Mouse (Mus musculus) midbrain, embryonic 13.5 days (tissue): ENCODE data around the gene Ppp1r14b. TPM values are rescaled to one million over a fixed set of nuclear protein-coding genes. Genes with fewer than 3 reads are reported as not detected.

Source experiments
- ATAC-seq: fragments of 200-750 bp; cut with Nextera tagmentation; 2 replicates; pipeline ENCODE4 v1.8.0; 2017; ENCODE audit warnings: mild to moderate bottlenecking, moderate TSS enrichment, moderate library complexity
- H3K27ac ChIP-seq: fragments of 300-500 bp; sonication (generic); 2 replicates; pipeline ENCODE4 v1.5.1; 2015; ENCODE audit warnings: inconsistent platforms, mild to moderate bottlenecking, moderate library complexity
- H3K27me3 ChIP-seq: fragments of 300-500 bp; sonication (generic); 2 replicates; pipeline ENCODE4 v1.6.1; 2015; ENCODE audit warnings: mild to moderate bottlenecking, inconsistent platforms
- H3K36me3 ChIP-seq: fragments of 300-500 bp; sonication (generic); 2 replicates; pipeline ENCODE4 v1.6.1; 2015; ENCODE audit warnings: mild to moderate bottlenecking, inconsistent platforms
- H3K4me1 ChIP-seq: fragments of 300-500 bp; sonication (generic); replicated peaks from 2 replicates; pipeline ENCODE4 v1.6.1; 2015; ENCODE audit warnings: inconsistent platforms
- H3K4me2 ChIP-seq: fragments of 300-500 bp; sonication (generic); replicated peaks from 2 replicates; pipeline ENCODE4 v1.6.1; 2015; ENCODE audit warnings: moderate library complexity, mild to moderate bottlenecking, inconsistent platforms
- H3K4me3 ChIP-seq: fragments of 300-500 bp; sonication (generic); replicated peaks from 2 replicates; pipeline ENCODE4 v1.5.1; 2015; ENCODE audit warnings: mild to moderate bottlenecking, inconsistent platforms
- H3K9ac ChIP-seq: fragments of 300-500 bp; sonication (generic); replicated peaks from 2 replicates; pipeline ENCODE4 v1.6.1; 2015; ENCODE audit warnings: mild to moderate bottlenecking, inconsistent platforms
- H3K9me3 ChIP-seq: fragments of 300-500 bp; sonication (generic); 2 replicates; pipeline ENCODE4 v1.6.1; 2016; ENCODE audit warnings: mild to moderate bottlenecking, inconsistent platforms
- WGBS: fragments of 180-500 bp; shearing (Covaris S2); methylation state at CpG from one replicate; pipeline ENCODE4 v1.1.7; 2015; 5-methylcytosine and 5-hydroxymethylcytosine counted together
- polyA plus RNA-seq: library from polyadenylated mRNA; unstranded; fragments of >200 nt; fragmentation: Nextera tagmentation; extraction: Ambion mirVana; gene quantifications from 2 replicates; pipeline ENCODE4 v1.2.1, GENCODE M21; 2015

Gene Ppp1r14b
- polyA plus RNA-seq, 1 experiment from 2014 or later, result 151 TPM

DNA sequence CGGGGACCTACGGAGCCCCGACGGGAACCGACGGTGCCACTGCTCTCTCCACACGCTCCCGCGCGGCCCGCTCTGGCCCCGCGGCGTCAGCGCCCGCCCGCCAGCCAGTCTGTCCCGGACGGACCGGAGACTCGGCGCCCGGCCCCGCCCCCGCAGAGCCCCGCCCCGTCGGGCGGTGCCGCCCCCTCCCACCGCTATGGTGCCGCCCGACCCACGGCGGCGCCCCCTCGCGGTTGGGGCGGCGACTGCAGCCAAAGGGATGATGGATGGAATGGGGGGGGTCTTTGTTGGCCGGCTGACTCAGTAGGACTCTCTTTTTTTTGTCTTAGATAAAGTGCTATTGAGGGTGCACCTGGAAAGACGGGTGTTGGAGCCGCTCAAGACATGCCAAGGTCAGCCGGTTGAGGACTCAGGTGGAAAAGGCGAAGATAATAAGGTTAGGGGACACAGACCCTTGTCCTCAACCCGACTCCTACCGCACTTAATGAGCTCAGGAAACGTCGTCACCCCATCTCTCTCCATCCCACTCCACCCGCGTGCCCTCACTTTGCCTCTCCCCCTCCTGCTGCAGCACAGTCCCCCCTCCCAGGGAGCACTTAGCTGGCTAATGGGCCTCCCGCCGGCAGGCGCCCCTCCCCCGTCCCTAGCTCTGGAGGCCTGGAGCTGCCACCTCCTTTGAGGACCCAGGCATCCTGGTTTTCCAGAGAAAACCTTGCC lies 4.9 kb upstream of the Ppp1r14b start:
- Histone ChIP-seq H3K4me2 (peak overlapping the region; percentile 49), H3K36me3 (no peaks in the 10 kb centered on the region), H3K9ac (peak overlapping the region; percentile 57), H3K9me3 (no peaks in the 10 kb centered on the region), H3K27ac (no peak overlapping the region), H3K27me3 (peaks cover 40% of the 10 kb centered on the region), H3K4me1 (peaks cover 21% of the 10 kb centered on the region), H3K4me3 (peak overlapping the region; percentile 38)
- 2% methylated on average over 52 of the region's 55 CpGs for WGBS
- peak; percentile 21; the same call in 1 of the 2 replicates for ATAC-seq

DNA sequence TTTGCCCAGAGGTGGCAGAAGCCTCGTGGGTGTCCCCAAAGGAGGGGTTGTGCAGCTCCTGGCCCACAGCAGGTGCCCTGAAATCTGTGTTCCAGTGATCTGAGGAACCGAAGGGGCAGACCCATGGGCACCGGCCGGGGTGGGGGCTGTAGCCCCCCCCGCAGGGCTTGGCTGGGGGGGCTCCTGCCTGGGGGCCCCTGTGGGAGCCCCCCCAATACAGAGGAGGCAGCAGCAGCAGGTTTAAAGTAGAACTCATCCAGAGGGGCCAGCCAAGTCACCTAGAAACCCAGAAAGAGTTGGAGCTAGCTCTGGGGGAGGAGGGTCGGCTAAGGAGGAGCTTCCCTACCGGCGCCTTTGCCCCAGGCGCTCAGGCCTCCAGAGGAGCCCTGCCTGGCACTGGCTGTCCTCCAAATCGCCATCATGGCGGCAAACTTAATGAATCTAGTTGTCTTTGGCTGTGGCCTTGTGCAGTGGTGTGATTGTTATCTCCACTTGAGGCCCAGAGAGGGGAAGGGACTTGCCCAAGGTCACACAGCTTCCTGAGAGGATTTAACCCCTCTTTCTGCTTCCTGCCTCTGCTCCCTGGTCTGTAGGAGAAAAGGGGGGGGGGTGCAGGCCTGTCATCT lies 4.2 kb upstream of the Ppp1r14b start:
- Histone ChIP-seq H3K4me1 (peaks cover 21% of the 10 kb centered on the region), H3K9ac (0 out of 2 replicates have a peak overlapping the region, but pooled peaks have one; percentile 57), H3K36me3 (no peaks in the 10 kb centered on the region), H3K9me3 (no peaks in the 10 kb centered on the region), H3K27me3 (peaks cover 40% of the 10 kb centered on the region), H3K4me2 (peak overlapping the region; percentile 49), H3K4me3 (no peak overlapping the region), H3K27ac (no peak overlapping the region)
- no peak for ATAC-seq
- 13% methylated on average over 11 of the region's 11 CpGs for WGBS

DNA sequence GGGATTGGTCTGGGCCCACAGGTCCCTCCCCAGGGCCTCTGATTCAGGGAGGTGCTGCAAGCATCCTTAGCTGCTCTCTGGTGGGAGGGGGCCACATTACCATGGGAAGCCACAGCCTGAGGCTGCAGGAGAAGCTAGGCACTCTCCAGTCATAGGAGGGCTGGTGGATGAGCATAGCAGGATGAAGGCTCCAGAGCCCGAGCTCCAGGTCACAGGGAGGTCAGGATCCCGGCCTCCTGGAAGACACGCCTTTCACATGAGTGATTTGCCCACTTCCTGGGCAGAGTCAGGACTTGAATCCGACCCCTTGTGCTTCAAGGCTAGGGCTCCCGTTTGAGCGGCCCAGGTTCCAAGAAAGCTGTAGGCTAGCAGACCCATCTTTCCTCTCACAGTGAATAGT lies 3.1 kb upstream of the Ppp1r14b start:
- H3K27me3 ChIP-seq, result peaks cover 40% of the 10 kb centered on the region
- H3K9me3 ChIP-seq, result no peaks in the 10 kb centered on the region
- WGBS, result 59% methylated on average over 6 of the region's 6 CpGs
- 0 out of 2 replicates have a peak overlapping the region, but pooled peaks have one; percentile 14 for H3K9ac ChIP-seq
- H3K4me1 ChIP-seq, result peaks cover 29% of the 10 kb centered on the region
- no peak overlapping the region for H3K4me2 ChIP-seq
- no peak overlapping the region for H3K27ac ChIP-seq
- peaks cover 2% of the 10 kb centered on the region for H3K36me3 ChIP-seq
- H3K4me3 ChIP-seq, result no peak overlapping the region
- ATAC-seq, result no peak

DNA sequence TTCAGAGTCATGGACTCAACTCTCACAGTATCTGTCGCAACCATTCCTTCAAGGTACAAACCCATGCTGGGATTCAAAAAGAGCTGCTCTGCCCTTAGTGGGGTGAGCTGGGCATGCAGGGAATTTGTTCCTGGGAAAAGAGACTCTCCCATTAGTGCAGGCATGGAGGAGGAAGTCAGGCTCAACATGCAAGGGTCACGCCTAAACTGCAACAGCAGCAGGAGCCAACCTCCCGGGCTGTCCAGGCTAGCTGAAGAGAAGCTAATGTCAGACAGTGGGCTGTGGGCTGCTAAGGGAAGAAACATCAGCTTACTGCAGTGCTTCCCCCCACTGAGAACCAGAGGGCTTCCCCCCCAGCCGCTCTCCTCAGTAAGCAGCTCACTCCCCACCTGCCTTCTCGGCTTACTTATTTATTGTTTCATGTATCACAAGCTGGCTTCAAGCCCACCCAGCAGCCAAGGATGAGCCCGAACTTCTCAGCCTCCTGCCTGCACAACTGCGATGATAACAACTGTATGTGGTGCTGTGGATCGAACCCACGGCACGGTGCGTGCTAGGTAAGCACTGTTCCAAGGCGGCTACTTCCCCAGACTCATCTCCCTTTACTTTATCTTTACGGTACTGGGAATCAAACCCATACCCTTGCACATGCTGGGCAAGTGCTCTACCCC lies 2.4 kb upstream of the Ppp1r14b start:
- Histone ChIP-seq H3K4me2 (no peak overlapping the region), H3K27me3 (peaks cover 40% of the 10 kb centered on the region), H3K36me3 (peaks cover 9% of the 10 kb centered on the region), H3K9ac (no peak overlapping the region), H3K9me3 (no peaks in the 10 kb centered on the region), H3K27ac (no peak overlapping the region), H3K4me3 (no peak overlapping the region), H3K4me1 (peaks cover 37% of the 10 kb centered on the region)
- ATAC-seq, result no peak
- WGBS, result 82% methylated on average over 13 of the region's 13 CpGs

DNA sequence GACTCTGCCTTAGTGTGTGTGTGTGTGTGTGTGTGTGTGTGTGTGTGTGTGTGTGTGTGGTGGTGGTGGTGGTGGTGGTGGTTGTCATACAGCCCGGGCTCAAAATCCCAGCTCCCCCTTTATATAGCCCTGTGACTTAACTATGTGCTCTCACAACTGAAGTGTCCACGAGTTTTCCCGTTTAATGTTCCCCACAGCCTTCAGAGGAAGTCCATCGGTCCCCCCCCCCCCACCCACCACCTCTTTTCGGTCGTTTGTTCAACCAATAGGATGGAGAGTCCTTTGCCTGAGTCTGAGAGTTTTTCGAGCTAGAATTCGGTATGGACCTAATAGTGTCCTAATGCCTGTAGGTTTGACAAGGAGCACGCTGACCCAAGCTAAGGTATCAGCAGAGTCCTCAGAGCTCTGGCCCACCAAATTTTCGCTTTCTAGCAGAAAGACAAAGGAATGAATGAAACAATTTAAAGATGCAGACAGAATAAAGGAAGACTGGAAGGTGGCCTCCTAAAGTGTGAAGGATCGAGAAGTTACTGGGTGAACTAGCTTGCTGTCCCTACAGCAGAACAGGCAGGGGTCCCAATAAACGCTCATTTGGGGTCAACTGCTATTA lies 1.1 kb upstream of the Ppp1r14b start:
- Histone ChIP-seq H3K36me3 (peaks cover 22% of the 10 kb centered on the region), H3K27ac (0 out of 2 replicates have a peak overlapping the region, but pooled peaks have one; percentile 96), H3K4me1 (peaks cover 50% of the 10 kb centered on the region), H3K9ac (peak overlapping the region; percentile 88), H3K9me3 (no peaks in the 10 kb centered on the region), H3K27me3 (peaks cover 30% of the 10 kb centered on the region), H3K4me2 (peak overlapping the region; percentile 87), H3K4me3 (peak overlapping the region; percentile 82)
- no peak for ATAC-seq
- 35% methylated on average over 12 of the region's 12 CpGs for WGBS

DNA sequence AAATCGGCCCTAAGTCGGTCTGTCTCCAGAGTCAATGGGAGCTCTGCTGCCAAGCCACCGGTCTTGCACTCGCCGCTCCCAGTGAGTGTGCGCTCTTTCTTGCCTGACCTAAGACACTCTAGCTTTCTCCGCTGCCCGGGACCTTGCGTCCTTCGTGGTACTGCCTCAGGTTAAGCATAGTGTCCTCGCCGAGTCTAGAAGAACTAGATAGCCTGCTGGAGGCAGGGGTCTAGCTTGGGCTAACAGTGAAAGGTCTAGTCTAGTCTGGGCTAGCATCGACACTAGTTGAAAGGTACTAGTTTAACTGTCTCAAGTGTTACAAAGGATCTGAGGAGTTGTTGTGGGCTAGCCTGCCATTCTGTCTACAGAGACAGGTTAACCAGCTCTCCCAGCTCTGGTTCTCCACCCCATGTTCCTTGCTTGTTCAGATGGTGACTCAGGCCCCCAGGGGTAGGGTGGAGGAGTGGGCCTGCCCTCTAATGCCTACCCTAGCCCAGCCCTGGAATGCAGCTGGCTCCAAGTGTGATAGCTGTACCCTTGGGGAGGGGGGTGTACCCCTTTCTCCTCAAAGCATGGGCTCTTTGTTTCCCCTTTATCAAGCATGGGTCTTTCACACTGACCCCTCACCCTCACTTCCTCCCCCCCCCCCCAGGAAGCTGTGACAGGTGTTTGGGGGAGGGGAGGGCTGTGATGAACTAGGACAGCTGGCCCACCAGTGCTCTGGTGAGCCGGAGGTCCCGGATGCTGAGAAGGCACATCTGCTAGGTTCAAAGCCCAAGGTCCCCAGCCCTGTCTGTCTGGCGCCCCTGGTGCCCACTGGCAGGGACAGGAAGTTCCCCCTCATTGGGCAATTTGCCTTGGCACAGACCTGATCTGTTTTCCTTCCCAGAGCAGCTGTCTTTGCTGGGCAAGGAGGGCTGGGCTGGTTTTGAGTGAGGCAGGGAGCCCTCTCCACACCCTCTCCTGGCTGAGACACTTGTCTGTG lies 1.1 kb downstream of the Ppp1r14b start, which contains the start of gene Plcb3:
Gene Plcb3 (minus strand): TSS at position 934 of the 985 bp plus-strand sequence.
- Histone ChIP-seq H3K27me3 (peaks cover 9% of the 10 kb centered on the region), H3K4me1 (peaks cover 47% of the 10 kb centered on the region), H3K36me3 (peaks cover 22% of the 10 kb centered on the region), H3K4me2 (peak within 1 kb of the TSS; percentile 87), H3K27ac (peak within 1 kb of the TSS; percentile 96), H3K9ac (peak within 1 kb of the TSS; percentile 88), H3K9me3 (no peaks in the 10 kb centered on the region), H3K4me3 (peak within 1 kb of the TSS; percentile 82)
- ATAC-seq, result peak; percentile 1; the same call in 1 of the 2 replicates
- under 1% methylated on average over 16 of the region's 16 CpGs for WGBS

DNA sequence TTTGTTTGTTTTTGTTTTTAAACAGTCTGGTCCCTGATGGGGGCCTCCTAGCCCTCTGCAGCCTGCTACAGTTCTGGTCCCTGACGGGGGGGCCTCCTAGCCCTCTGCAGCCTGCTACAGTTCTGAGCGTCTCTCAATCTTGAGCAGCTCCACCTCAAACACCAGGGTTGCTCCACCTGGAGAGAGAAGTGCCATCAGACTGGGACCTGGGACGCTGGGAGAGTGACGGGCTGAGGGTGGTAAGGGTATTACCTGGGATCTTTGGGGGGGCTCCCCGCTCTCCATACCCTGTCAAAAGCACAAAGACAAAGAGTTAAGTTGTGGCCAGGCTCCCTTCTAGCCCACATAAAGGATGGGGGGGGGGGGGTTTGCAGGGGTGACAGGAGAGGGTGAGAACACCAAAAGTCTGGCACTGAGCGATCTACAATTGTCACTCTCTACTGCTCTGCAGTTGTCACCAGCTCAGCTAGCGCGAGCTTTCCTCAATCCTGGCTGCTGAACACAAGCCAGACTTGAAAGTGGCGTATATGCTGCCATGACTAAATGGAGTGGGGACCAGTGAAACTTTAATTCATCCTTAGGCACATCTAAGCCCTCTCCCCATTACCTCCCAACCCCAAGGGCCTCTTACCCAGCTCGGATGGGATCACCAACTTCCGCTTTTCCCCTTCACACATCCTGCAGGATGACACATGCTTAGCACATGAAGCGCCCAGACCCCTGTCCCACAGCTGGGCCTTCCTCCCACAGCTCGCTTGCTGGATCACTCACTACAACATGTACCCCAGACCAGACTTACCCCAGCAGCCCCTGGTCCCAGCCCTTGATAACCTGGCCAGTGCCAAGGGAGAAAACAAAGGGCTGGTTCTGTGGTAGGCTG lies 3.2 kb downstream of the Ppp1r14b start:
- peak overlapping the region; percentile 79 for H3K9ac ChIP-seq
- H3K27me3 ChIP-seq, result no peaks in the 10 kb centered on the region
- H3K4me3 ChIP-seq, result peak overlapping the region; percentile 65
- WGBS, result 86% methylated on average over 13 of the region's 13 CpGs
- ATAC-seq, result no peak
- peaks cover 30% of the 10 kb centered on the region for H3K36me3 ChIP-seq
- H3K4me1 ChIP-seq, result peaks cover 53% of the 10 kb centered on the region
- H3K4me2 ChIP-seq, result peak overlapping the region; percentile 87
- H3K27ac ChIP-seq, result peak overlapping the region; percentile 97
- H3K9me3 ChIP-seq, result no peaks in the 10 kb centered on the region

DNA sequence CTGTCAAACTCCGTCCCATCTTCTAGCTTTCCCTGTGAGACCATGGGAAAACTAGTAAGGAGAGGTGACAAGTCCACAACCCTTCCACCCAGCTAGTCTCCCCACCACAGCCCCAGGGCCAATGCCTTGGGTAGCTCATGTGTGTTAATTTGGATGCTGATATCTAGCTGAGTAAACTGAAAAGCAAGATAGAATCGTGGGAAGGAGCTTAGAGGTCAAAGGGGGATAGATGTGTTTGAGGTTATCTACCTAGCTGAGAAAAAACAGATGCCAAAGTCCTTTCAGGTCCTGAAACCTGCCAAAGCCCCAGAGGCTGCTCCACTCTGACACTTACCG lies 3.8 kb downstream of the Ppp1r14b start:
- Histone ChIP-seq H3K36me3 (peaks cover 34% of the 10 kb centered on the region), H3K4me2 (peak overlapping the region; percentile 87), H3K27ac (peak overlapping the region; percentile 97), H3K27me3 (no peaks in the 10 kb centered on the region), H3K4me3 (peak overlapping the region; percentile 65), H3K9me3 (no peaks in the 10 kb centered on the region), H3K4me1 (peaks cover 53% of the 10 kb centered on the region), H3K9ac (peak overlapping the region; percentile 79)
- 43% methylated on average over 3 of the region's 3 CpGs for whole genome bisulfite sequencing
- ATAC-seq, result no peak

DNA sequence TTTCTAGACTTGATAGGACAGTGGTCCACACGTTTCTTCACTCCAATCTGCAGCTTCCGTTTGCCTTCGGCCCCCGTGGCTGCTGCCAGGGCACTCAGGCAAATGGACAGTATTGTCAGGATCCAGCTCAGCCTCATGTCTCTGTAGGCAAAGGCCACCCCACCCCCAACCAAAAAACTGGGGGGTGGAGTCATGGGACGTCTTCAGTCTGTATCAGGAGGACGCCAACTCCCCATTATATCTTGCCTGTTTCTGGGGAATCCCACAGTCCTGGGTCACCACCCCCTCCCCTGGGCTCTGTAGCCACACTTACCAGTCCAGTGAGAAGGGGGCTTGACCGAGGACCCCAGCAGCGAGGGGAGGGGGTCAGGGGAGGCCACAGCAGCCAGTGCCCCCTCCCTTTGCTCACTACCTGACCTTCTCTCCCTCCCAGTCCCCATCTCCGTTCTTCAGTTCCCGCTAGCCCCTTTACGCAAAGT lies 4.3 kb downstream of the Ppp1r14b start:
- WGBS, result 9% methylated on average over 11 of the region's 11 CpGs

More for the DNA sequence above, 4.3 kb downstream of the Ppp1r14b start:
- Histone ChIP-seq H3K27ac (peak overlapping the region; percentile 97), H3K9me3 (no peaks in the 10 kb centered on the region), H3K4me3 (peak overlapping the region; percentile 65), H3K9ac (peak overlapping the region; percentile 79), H3K4me2 (peak overlapping the region; percentile 87), H3K36me3 (peaks cover 34% of the 10 kb centered on the region), H3K27me3 (no peaks in the 10 kb centered on the region), H3K4me1 (peaks cover 49% of the 10 kb centered on the region)
- 0 out of 2 replicates have a peak, but pooled peaks have one; percentile 0 for ATAC-seq
